Mouse (Mus musculus) embryonic fibroblast, embryonic 13.5 days (primary cell): ENCODE data around the gene Ostf1.

Source experiments
- CTCF ChIP-seq: IDR thresholded peaks from 2 replicates; pipeline ENCODE4 v1.5.1; 2011; ENCODE audit warnings: mild to moderate bottlenecking, control low read depth, low read length, moderate library complexity, borderline replicate concordance; ENCODE audit not compliant: insufficient read depth
- POLR2A ChIP-seq: IDR thresholded peaks from 2 replicates; pipeline ENCODE4 v1.6.1; 2011; ENCODE audit warnings: low read depth, mild to moderate bottlenecking, control low read depth, low read length, moderate library complexity

GRCm38 (mm10) chr19:18638949-18639348 is 7.3 kb upstream of the Ostf1 start:
- no peak for TF ChIP-seq POLR2A
- no peak for TF ChIP-seq CTCF
